Mouse (Mus musculus): Measurements from ENCODE around the gene Tnrc6c. TPM values are rescaled to one million over a fixed set of nuclear protein-coding genes. Genes with fewer than 3 reads are reported as not detected.

Tnrc6c gene
- total and polyA plus RNA-seq, 3 experiments = 6.9 to 16.7 (median 12.8) TPM

DNA sequence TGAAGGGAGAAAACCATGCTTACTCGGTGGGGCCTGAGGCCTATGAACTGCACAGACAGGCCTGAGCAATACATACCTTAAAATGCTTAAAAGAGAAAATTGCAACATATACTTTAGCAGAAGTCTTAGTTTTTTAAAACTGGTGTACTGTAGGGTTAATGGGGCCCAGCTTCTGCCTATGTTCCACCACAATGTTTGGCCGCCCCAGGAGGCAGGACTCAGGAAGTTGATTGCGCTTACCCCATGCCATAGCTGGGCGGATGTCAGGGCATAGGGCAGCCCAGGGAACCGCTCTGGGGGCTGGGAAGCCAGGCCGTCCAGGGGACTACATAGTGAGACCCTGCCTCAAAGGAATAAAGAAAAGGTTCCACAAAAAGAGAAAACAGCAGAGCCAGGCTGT, 42.5 kb downstream of the Tnrc6c start:
- dilution Hi-C loops (cut with MboI; ENCODE audit: extremely low pct_ligation_motif_present, extremely low pct_unique_long_range_greater_than_20kb, low sequenced_read_pairs) = no loop called here
- TF ChIP-seq TBP (conservative IDR thresholded peaks at IDR 0.05; ENCODE audit: low read depth, low read length) = no peak
- no peak for TF ChIP-seq NELFE (IDR thresholded peaks at IDR 0.05; ENCODE audit: low read depth, low read length)
- TF ChIP-seq MAZ (IDR thresholded peaks at IDR 0.05; ENCODE audit: low read depth, low read length) = no peak
- no peak for TF ChIP-seq USF2 (conservative IDR thresholded peaks at IDR 0.05; ENCODE audit: low read depth, low read length)
- TF ChIP-seq ZKSCAN1 (IDR thresholded peaks at IDR 0.05; ENCODE audit: borderline replicate concordance, low read depth, low read length) = no peak
- TF ChIP-seq MAFK (IDR thresholded peaks at IDR 0.05; ENCODE audit: insufficient replicate concordance, low read length) = no peak
- no peak for TF ChIP-seq JUND (conservative IDR thresholded peaks at IDR 0.05; ENCODE audit: low read depth, low read length)
- no peak for TF ChIP-seq ZMIZ1 (IDR thresholded peaks at IDR 0.05; ENCODE audit: low read depth, low read length)

GRCm38 (mm10) chr11:117700871-117701270, 46.8 kb downstream of the Tnrc6c start:
- TF ChIP-seq MAX (IDR thresholded peaks at IDR 0.05; ENCODE audit: low read length) (no peak), TCF12 (IDR thresholded peaks at IDR 0.05; ENCODE audit: low read depth, low read length) (no peak), NELFE (IDR thresholded peaks at IDR 0.05; ENCODE audit: low read depth, low read length) (no peak), BHLHE40 (IDR thresholded peaks at IDR 0.05; ENCODE audit: low read depth, low read length) (no peak), NRF1 (IDR thresholded peaks at IDR 0.05; ENCODE audit: low read depth, low read length) (no peak)
- dilution Hi-C loops (cut with MboI; ENCODE audit: extremely low pct_ligation_motif_present, extremely low pct_unique_long_range_greater_than_20kb, low sequenced_read_pairs) = no loop called here
- Histone ChIP-seq H3K27ac (ENCODE audit: insufficient read depth, low read depth) (no peak overlapping the region), H3K4me1 (ENCODE audit: control insufficient read depth in 1 of 2, insufficient read depth in 2 of 2) (peaks cover 0 to 9% of the 10 kb centered on the region in 2 experiments; a peak in 1 of 4 replicates), H3K27me3 (replicated peaks) (no peaks in the 10 kb centered on the region), H3K4me2 (ENCODE audit: insufficient read depth, low read depth, poor library complexity, severe bottlenecking) (no peak overlapping the region), H3K4me3 (replicated peaks in 1 of 3; ENCODE audit: low read depth in 2 of 3, low read length in 2 of 3, poor library complexity in 1 of 3) (no peak overlapping the region), H3K9me3 (replicated peaks; ENCODE audit: low read length) (peaks cover 6% of the 10 kb centered on the region), H3K79me2 (replicated peaks; ENCODE audit: control insufficient read depth, extremely low read depth, insufficient read depth, poor library complexity, severe bottlenecking) (peaks cover 13% of the 10 kb centered on the region), H3K36me3 (replicated peaks in 1 of 2; ENCODE audit: control insufficient read depth in 1 of 2, insufficient read depth in 1 of 2, low read length in 1 of 2) (peaks cover 11 to 47% of the 10 kb centered on the region in 2 experiments), H3K9ac (ENCODE audit: insufficient read depth, low read depth) (no peak overlapping the region)
- no peak for DNase-seq (ENCODE audit: extremely low read depth)
- in situ Hi-C loops (cut with MboI; ENCODE audit: low pct_ligation_motif_present, low pct_unique_long_range_greater_than_20kb, low sequenced_read_pairs) = no loop called here

More for the DNA sequence above, 42.5 kb downstream of the Tnrc6c start:
- no peak overlapping the region for H3K27ac ChIP-seq (ENCODE audit: insufficient read depth, low read depth)
- peaks cover 3 to 31% of the 10 kb centered on the region in 2 experiments; a peak in 2 of 4 replicates for H3K4me1 ChIP-seq (ENCODE audit: control insufficient read depth in 1 of 2, insufficient read depth in 2 of 2)
- H3K4me2 ChIP-seq (ENCODE audit: insufficient read depth, low read depth, poor library complexity, severe bottlenecking) = no peak overlapping the region
- in situ Hi-C loops (cut with MboI; ENCODE audit: low pct_ligation_motif_present, low pct_unique_long_range_greater_than_20kb, low sequenced_read_pairs) = no loop called here
- H3K36me3 ChIP-seq (replicated peaks in 1 of 2; ENCODE audit: control insufficient read depth in 1 of 2, insufficient read depth in 1 of 2, low read length in 1 of 2) = peaks cover 0 to 36% of the 10 kb centered on the region in 2 experiments
- H3K79me2 ChIP-seq (replicated peaks; ENCODE audit: control insufficient read depth, extremely low read depth, insufficient read depth, poor library complexity, severe bottlenecking) = peaks cover 18% of the 10 kb centered on the region; the same call in 1 of the 2 replicates
- no peak for DNase-seq (ENCODE audit: extremely low read depth)
- no peak overlapping the region for H3K4me3 ChIP-seq (replicated peaks in 1 of 3; ENCODE audit: low read depth in 2 of 3, low read length in 2 of 3, poor library complexity in 1 of 3)
- no peak overlapping the region for H3K9ac ChIP-seq (ENCODE audit: insufficient read depth, low read depth)
- no peaks in the 10 kb centered on the region for H3K9me3 ChIP-seq (replicated peaks; ENCODE audit: low read length)
- H3K27me3 ChIP-seq (replicated peaks) = no peaks in the 10 kb centered on the region

- H3K79me2 ChIP-seq (replicated peaks; ENCODE audit: control insufficient read depth, extremely low read depth, insufficient read depth, poor library complexity, severe bottlenecking) = no peaks in the 10 kb centered on the region; the same call in 1 of the 2 replicates
- TF ChIP-seq MEF2A (IDR thresholded peaks at IDR 0.05; ENCODE audit: borderline replicate concordance, low read depth, low read length) (no peak), ZMIZ1 (IDR thresholded peaks at IDR 0.05; ENCODE audit: low read depth, low read length) (no peak)
- H3K4me3 ChIP-seq (replicated peaks in 1 of 3; ENCODE audit: low read depth in 2 of 3, low read length in 2 of 3, poor library complexity in 1 of 3) = no peak overlapping the region
- no peak overlapping the region for H3K4me2 ChIP-seq (ENCODE audit: insufficient read depth, low read depth, poor library complexity, severe bottlenecking)
- peaks cover 18 to 71% of the 10 kb centered on the region in 2 experiments for H3K36me3 ChIP-seq (replicated peaks in 1 of 2; ENCODE audit: control insufficient read depth in 1 of 2, insufficient read depth in 1 of 2, low read length in 1 of 2)
- dilution Hi-C loops (cut with MboI; ENCODE audit: extremely low pct_ligation_motif_present, extremely low pct_unique_long_range_greater_than_20kb, low sequenced_read_pairs) (no loop called here), in situ Hi-C loops (cut with MboI; ENCODE audit: low pct_ligation_motif_present, low pct_unique_long_range_greater_than_20kb, low sequenced_read_pairs) (no loop called here)
- H3K27ac ChIP-seq (ENCODE audit: insufficient read depth, low read depth) = no peak overlapping the region
- DNase-seq (ENCODE audit: extremely low read depth) = no peak
- no peak overlapping the region for H3K9ac ChIP-seq (ENCODE audit: insufficient read depth, low read depth)
- H3K27me3 ChIP-seq (replicated peaks) = no peaks in the 10 kb centered on the region
- peaks cover 0 to 8% of the 10 kb centered on the region in 2 experiments; a peak in 1 of 4 replicates for H3K4me1 ChIP-seq (ENCODE audit: control insufficient read depth in 1 of 2, insufficient read depth in 2 of 2)
- peaks cover 6% of the 10 kb centered on the region for H3K9me3 ChIP-seq (replicated peaks; ENCODE audit: low read length)
These were observed 52.2 kb downstream of the Tnrc6c start for GRCm38 (mm10) chr11:117706267-117706666.
